11 mouse cellular contexts compared by ENCODE assay signal in the genomic region with DNA sequence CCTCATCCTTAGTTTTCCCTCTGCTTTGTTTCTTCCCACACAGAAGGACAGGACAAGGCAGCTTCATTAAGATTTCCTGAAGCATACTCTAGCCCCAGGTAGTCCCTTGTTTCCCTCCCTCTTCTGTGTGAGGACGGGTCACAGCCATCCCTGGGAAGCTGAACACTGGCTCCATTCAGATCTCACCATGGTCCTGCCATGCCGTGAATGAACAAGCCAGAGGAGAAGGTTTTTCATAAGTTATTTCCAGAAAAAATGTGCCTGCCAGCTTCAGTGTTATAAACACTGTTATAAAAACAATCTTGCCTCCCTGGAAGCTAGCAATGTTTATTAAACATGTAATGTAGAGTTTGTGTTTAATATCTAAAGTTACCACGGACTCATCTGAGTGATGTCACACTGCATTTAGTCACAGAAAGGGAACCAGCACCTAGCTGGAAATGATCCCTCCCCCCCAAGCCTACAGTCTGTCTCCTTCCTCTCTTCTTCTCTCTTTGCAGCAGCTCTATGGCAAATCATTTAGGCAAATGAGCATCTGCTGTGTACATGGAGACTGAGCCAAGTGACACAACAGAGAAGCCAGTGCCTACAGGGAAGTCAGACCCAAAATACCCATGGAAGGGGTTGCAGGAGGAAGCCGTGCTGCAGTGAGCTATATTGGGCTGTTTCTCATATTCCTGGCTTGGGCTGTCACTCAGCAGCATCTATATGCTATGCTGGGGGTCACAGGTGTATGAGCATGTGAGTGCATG.
DNase-seq lines count a peak whose midpoint lies in the region; ATAC-seq lines count a peak whose summit lies in the region.
"Had no signal": no experiment of that assay in that cellular context is flagged by ENCODE, and none has a peak within 500 bp of the region (broad histone marks: within the 10 kb centered on the region; RNA-seq: fewer than 3 reads in every experiment).

No protein-coding gene starts in this region.

- H3K27me3 ChIP-seq in neural tube, embryonic 15.5 days (replicated peaks): no peaks in the 10 kb centered on the region
- no peaks in the 10 kb centered on the region for H3K27me3 ChIP-seq in intestine, embryonic 16.5 days (replicated peaks; ENCODE audit: control insufficient read depth, insufficient read depth, low read length)

- H3K4me1 ChIP-seq in neural tube, embryonic 15.5 days: peaks cover 3% of the 10 kb centered on the region
- H3K4me1 ChIP-seq in intestine, embryonic 16.5 days (ENCODE audit: control insufficient read depth, insufficient read depth, low read length): no peaks in the 10 kb centered on the region

- no peak overlapping the region for H3K4me3 ChIP-seq in neural tube, embryonic 15.5 days (replicated peaks)
- no peak overlapping the region for H3K4me3 ChIP-seq in intestine, embryonic 16.5 days (ENCODE audit: low read length)

- H3K9me3 ChIP-seq in neural tube, embryonic 15.5 days (replicated peaks): no peaks in the 10 kb centered on the region
- no peaks in the 10 kb centered on the region for H3K9me3 ChIP-seq in intestine, embryonic 16.5 days (ENCODE audit: control insufficient read depth, low read length)

- DNase-seq in neural tube, embryonic 10.5 days (ENCODE audit: extremely low spot score, low spot score): no peak
- peak; percentile 17 to 28 for DNase-seq in frontal cortex, postnatal 14 days (ENCODE audit: low spot score in 2 of 2)
- DNase-seq in left cerebral cortex, postnatal 14 days (ENCODE audit: low spot score in 2 of 2): peak; percentile 51 to 61
- no peak for DNase-seq in urinary bladder, postnatal 4 days (ENCODE audit: low spot score in 2 of 2)
- DNase-seq: kidney, postnatal 10 days; liver; thymus, postnatal 36 days had no signal

- no peak overlapping the region for H3K9ac ChIP-seq in neural tube, embryonic 15.5 days (replicated peaks)
- no peak overlapping the region for H3K9ac ChIP-seq in intestine, embryonic 16.5 days (ENCODE audit: low read depth, low read length)

- H3K4me2 ChIP-seq in neural tube, embryonic 15.5 days: no peak overlapping the region
- H3K4me2 ChIP-seq in intestine, embryonic 16.5 days (ENCODE audit: low read depth, low read length): no peak overlapping the region

- intact Hi-C loops in left cerebral cortex, postnatal 14 days (cut with DNase I): no loop called here

- H3K27ac ChIP-seq in neural tube, embryonic 15.5 days (replicated peaks): no peak overlapping the region
- no peak overlapping the region for H3K27ac ChIP-seq in intestine, embryonic 16.5 days (ENCODE audit: low read length)
- H3K27ac ChIP-seq: macrophage had no signal

- no peaks in the 10 kb centered on the region for H3K36me3 ChIP-seq in neural tube, embryonic 15.5 days
- no peaks in the 10 kb centered on the region for H3K36me3 ChIP-seq in intestine, embryonic 16.5 days (ENCODE audit: control insufficient read depth, insufficient read depth, low read length)

- 56% methylated on average over 4 of the region's 4 CpGs for WGBS in neural tube, embryonic 15.5 days
- 45% methylated on average over 4 of the region's 4 CpGs for WGBS in intestine, embryonic 16.5 days

- ATAC-seq in neural tube, embryonic 15.5 days (ENCODE audit: low FRiP score): peak; percentile 26; the same call in 1 of the 2 replicates
- ATAC-seq in megakaryocyte-erythroid progenitor cell, adult 5-6 weeks (replicated peaks; ENCODE audit: low FRiP score, low TSS enrichment, poor library complexity, severe bottlenecking): no peak
- ATAC-seq in intestine, embryonic 16.5 days: no peak

Comparison
In these comparisons a context has a peak if more than half of its experiments do, and no peak if none do; other contexts are left out.
1. DNase-seq: peak in frontal cortex, postnatal 14 days (2 of 2) and left cerebral cortex, postnatal 14 days (2 of 2); none in neural tube, embryonic 10.5 days (single experiment) and urinary bladder, postnatal 4 days (0 of 2).